Mouse (Mus musculus) adrenal gland, postnatal 25 days (tissue): ENCODE data around the gene Isg20l2. TPM values are rescaled to one million over a fixed set of nuclear protein-coding genes. Genes with fewer than 3 reads are reported as not detected.

Source experiments
- DNase-seq: peaks from one replicate; pipeline ENCODE4 v3.0.0; 2021; ENCODE audit warnings: mixed read lengths
- total RNA-seq: library from RNA; stranded (reverse); gene quantifications from 2 replicates; pipeline ENCODE4 v1.2.3, GENCODE M21; 2021

The Isg20l2 gene
- total RNA-seq, 1 experiment from 2014 or later, result 22.7 TPM

DNA sequence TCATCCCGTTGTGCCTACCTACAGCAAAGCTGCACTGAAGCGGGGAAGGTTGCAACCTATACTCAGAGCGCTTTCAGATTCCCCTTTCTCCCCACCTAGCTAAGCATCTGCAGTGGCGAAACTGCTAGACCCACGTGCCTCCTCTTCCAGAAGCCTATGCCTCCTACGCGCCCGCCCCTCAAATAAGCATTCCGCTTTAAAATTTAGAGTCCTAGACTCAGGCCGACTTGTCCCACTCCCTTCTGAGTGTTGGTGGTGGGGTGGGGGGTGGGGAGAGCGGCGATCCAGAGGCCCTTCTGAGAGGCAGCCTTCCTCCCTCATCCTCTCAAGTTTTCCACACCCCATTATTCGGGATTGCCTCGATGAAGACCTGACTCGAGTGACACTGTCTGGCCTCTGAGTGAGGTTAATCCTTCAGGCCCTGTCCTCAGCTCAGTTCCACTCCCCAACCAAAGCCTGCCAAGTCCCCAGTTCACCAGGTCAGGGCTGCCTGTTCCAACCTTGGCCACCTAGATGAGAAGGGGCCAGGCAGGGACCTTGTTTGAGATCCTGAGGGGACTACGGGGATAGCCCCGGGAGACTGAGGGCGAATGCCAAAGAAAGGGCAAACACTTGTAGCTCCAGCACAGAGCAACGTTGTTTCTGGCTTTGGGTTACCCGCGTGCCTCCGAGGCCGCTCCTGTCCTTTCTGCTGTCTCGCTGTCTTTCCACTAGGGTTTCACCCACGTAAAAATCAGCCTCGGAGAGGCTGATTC, 17.1 kb downstream of the Isg20l2 start:
- no peak for DNase-seq

DNA sequence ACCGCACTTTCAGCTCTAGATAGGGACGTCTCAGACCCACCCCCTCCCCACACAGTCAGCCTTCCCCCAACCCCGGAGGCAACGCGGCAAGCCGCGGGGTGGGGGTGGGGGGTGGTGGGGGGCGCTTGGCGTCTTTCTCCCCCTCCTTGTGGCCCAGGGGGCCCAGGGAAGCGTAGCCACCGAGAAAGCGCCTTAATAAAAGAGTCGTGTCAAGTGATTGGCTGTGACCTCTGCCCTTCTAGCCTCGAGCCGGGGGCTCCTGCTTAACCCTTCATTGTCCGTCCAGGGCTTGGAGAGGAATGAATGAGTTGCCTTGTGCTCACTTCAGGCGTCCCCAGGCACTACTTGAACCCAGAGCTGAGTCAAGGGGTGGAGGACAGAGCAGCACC, 17.7 kb downstream of the Isg20l2 start:
- no peak for DNase-seq

DNA sequence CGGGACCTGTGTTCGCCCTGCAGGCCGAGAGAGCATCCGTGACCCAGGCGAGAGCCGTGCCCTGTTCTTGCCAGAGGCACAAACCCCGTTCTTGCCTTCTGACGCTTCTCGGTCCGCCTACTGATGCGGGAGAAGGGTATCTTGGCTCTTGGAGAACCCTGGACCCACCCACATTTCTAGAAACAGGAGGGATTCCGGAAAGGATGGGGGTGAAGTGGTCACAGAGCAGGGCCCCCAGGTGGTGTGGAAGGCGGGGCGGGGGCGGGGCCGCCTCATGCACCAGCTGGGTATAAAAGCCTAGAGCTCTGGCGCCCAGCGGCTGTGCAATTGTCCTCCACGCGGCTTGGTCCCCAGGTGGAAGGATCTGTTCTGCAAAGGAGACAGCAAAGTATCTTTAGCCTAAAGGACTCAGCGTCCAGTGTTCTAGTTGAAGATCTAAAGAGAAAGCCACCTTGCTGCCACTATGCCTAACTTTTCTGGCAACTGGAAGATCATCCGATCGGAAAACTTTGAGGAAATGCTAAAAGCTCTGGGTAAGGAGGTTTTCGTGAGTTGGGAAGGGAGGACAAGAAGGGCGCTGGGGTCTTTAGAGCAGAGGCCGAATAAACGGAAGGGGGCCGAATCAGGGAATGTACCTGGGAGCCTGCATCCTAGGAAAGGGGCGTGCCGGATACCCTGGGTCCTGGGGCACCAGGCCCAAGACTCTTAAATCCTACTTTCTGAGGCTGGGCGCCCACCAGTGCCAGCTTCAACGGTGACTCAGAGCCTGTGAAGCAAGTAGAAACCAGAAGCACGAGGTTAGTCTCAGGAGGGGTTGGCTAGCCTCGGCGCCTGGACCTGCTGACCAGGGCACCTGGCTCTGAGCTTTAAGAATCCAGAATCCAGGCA, 18.5 kb downstream of the Isg20l2 start, which contains the start of gene Crabp2:
Crabp2 (plus strand) TSS at position 289 of the 888 bp plus-strand sequence.
- DNase-seq, result no peak

DNA sequence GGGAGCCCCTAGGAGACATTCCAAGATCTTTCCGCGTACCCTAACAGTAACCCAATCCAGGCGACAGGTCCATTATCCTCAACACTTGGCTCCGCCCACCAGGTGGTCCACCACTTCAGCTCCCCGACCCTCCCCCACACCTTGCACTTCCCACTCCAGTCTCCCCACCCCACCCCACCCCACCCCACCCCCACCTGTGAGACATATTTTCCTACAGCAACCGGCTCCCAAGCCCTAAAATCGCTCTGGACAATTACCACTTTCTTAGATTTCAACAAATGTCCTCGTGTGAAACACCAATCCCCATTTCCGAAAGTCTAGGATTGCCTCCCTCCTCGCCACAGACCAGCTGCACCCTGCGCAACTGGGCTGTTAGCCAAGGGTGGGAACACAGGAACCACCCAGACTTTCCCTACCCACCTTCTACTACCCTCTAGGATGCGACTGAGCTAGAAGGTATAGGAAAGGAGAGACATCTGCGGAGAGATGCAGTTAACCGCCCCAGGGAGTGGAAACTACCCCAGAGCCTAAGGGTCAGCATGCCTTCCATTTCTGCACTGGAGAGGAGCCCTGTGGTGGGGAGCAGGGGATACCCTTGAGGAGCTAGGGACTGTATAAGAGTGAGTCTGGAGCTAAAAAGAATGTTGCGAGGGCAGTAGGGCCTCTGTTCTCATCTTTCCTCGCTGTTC, 19.3 kb downstream of the Isg20l2 start:
- no peak for DNase-seq

DNA sequence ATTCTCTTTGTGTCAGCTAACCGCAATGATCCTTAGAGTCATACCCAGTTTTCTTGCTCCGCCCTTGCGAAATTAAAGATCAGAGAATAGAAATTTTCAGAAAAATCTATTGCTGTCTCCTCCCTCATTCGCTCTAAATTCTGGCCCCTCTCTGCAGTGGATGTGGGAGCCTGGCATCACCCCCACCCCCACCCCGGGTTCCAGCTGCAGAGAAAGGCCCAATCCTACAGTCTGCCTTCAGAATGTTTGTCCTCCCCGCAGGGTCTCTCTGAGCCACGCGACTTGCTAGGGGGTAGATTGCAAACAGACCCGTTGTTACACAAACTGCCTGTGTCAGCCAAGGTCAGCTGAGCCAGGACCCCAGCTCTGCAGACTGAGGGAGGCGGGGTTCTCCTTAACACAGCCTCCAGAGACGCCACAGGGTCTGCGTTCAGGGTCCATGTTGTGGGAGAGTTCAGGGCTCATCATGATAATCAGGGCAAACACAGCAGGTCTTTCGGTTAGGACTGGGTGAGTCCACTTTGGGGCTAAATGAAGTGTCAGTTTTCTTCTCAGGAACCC, 19.9 kb downstream of the Isg20l2 start:
- DNase-seq, result no peak

DNA sequence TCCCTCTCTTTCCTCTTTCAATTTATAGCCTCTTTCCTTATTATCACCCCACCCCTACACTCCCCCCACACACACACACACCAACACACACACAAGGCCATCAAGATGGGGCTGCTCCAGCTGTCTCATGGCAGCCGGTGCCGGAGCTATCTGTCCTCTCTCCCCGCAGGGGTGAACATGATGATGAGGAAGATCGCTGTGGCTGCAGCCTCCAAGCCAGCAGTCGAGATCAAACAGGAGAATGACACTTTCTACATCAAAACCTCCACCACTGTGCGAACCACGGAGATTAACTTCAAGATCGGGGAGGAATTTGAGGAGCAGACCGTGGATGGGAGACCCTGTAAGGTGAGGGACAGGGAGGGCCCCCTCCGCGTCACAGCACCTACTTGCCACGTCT, 21.8 kb downstream of the Isg20l2 start:
- DNase-seq, result no peak

DNA sequence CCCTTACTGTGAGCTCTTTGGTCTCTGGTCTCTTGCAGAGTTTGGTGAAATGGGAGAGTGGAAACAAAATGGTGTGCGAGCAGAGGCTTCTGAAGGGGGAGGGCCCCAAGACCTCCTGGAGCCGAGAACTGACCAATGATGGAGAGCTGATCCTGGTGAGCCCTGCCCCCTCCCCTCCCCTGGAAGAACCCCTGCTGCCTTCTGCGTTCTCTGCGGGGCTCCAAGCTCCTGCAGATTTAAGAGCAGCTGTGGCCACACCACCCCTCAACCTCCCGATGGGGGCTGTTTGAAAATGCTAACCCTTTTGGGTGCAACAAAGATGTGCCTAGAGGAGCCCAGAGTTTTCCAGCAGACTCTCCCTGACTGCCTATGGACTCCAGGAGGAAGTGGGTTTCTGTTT, 22.3 kb downstream of the Isg20l2 start:
- no peak for DNase-seq

DNA sequence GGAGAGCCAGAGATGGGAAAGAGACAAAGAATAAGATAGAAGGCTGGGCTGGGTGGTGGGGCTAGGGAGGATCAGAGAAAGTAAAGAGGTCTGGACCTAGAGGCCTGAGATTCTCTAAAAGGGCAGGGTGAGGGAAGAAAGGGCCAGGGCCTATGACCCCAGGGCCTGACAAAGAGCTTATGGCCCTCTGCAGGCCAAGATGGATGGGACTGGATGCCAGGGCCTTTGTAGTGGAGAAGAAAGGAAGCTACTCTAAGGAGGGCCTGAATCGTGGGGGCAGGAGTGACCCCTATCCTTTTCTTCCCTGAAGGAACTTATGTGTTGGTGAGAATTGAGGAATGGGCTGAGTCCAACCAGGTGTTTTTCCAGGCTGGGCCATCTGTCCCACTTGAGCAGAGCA, 27.9 kb downstream of the Isg20l2 start:
- no peak for DNase-seq

DNA sequence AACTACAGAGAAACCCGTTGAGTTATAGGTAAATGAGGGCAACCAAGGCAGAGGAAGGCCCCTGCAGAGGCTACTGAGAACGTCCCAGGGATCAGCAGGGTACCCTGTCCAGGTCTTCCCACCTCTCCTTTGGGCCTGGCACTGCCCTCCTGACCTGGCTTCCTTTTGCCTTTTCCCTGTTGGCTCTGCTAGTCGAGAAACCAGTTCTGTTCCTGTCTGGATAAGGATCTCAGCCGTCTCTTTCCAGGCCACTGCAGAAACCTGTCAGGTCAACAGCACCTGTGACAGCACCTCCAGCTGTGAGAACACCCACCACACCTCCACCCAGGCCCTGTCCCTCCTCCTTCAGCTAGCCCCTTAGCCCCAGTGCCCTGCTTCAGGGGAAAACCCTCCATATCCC, 28.4 kb downstream of the Isg20l2 start:
- no peak for DNase-seq

DNA sequence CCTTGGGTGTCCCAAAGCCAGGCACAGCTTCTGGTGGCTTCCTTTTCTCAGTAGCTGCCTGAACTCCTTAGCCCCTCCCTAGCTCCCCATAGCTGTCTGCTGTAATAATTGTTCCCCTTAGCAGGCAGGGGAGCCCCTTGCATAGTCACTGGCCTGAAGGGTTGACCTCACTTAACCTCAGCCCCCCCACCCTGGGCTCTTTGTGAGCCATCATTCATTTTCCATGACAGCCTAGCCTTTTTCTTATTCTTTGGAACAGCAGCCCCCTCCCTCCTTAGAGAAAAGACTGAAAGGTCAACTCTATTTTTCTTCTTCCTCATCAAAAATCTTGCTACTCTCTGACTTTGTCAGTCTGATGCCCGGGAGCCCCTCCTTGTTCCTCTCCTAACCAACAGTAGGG, 28.9 kb downstream of the Isg20l2 start:
- DNase-seq, result no peak

DNA sequence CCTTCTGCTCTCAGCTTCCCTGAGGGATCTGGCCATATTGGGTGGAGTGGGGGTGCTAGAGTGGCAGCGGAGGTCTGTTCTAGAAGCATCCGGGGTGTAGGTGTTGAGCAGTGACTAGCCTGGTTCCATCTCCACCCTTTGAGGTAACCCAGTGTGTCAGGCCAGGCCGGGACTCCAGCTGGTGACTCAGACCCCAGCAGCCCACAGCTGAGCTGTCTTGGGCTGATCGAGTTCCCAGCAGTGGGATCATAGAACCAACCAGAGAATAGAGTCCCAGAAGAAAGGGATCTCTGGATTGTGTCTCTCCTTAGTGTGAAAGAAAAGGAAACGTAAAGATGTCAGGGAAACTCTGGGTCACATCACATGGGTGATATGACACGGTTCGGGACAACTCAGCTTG, 29.3 kb downstream of the Isg20l2 start:
- no peak for DNase-seq

DNA sequence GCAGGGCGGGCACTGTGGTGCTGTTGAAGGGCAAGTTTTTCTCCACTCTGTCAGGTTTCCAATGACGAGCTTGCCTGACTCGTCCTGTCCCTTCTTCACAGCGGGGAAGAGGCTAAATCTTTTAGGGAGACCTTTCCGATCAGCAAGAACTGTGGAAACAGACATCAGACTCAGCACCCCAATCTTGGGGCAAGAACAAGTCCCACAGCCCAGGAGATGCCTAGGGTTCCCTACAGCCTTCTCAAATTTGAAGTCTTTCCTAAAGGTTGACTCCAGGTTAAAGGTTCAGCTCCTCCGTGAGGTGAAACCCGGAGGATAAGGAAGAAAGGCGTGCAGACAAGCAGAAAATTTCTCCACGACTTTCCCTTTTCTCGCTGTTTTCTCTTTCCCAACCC, 30.1 kb downstream of the Isg20l2 start:
- DNase-seq, result no peak

DNA sequence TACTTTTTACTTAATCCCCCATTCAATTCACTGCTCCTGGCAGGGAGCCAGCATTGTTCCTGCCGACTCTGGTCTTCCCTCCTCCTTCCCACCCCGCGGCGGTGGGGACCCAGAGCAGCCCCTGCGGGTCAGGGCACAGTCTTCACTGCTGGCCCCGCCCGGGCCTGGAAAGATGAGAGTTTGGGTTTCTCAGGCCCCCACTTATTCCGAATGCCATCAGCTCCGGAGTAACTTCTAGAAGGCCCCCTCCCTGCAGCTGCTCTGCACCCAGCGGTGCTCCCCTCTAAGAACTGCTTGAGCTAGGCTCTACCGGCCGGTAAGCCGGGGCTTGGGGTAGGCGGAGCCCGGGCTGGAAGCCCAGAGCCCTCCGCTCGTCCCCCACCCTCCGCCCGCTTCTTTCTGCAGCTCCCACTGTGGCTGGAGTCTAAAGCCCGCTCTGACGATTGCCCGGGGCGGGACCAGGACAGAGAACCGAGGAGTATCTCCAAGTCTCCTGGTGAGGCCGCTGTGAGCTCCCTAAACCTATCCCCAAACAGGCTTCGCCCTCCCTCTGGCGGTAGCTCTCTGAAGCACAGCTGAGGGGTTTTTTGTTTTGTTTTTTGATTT, 30.6 kb downstream of the Isg20l2 start:
- peak; percentile 84 for DNase-seq

DNA sequence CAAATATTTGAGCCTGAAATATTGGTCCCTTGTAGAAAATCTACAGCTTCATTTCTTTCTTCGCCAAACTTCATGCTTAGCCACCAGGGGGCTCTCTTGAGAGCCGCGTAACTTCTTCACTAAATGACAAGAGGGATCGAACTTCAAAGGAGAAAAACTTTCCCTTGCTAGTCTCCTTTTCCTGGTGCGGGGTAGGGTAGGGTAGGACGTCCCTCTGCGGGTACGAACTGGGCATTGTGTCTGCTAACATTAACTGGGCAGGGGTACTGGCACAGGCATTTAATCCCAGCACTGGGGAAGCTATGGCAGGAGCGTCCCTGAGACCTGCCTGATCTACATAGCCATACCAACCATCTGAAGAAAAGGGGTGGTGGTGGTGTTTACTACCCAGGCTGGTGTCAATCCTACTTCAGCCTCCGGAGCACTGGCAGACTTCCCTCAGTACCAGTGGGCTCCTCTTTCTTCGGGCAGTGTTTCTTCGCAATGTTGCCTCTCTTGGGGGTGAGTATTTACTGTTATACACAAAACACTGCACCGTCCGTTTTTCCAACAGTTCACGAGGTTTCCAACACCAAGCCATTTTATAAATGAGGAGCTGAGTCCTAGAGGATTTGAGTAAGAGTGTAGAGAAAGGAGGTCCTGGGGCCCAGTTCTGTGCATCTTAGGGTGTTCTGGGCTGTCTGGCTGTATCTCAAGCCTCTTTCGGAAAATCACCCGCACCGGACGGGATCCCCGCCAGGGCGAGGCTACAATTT, 40.2 kb downstream of the Isg20l2 start:
- peak; percentile 35 for DNase-seq

DNA sequence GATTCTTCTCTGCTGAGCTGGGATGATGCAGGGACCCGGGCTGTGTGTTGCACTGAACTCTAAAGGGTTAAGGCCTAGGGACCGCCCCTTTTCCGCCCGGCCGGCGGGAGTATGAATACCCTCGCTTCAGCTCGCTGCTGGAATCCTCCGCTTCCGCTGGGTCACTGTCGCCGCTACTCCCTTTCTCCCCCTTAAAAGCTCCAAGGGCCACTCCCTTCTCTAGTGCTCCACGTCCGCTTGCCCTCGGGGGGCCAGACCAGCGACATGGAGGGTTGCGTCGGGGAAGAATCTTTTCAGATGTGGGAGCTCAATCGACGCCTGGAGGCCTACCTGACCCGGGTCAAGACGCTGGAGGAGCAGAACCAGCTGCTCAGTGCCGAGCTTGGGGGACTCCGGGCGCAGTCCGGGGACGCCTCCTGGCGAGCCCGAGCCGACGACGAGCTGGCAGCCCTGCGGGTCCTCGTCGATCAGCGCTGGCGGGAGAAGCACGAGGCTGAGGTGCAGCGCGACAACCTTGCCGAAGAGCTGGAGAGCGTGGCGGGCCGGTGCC, 40.9 kb downstream of the Isg20l2 start, which contains the start of gene Nes:
Nes (plus strand) TSS at position 140 of the 550 bp plus-strand sequence.
- peak; percentile 55 for DNase-seq

DNA sequence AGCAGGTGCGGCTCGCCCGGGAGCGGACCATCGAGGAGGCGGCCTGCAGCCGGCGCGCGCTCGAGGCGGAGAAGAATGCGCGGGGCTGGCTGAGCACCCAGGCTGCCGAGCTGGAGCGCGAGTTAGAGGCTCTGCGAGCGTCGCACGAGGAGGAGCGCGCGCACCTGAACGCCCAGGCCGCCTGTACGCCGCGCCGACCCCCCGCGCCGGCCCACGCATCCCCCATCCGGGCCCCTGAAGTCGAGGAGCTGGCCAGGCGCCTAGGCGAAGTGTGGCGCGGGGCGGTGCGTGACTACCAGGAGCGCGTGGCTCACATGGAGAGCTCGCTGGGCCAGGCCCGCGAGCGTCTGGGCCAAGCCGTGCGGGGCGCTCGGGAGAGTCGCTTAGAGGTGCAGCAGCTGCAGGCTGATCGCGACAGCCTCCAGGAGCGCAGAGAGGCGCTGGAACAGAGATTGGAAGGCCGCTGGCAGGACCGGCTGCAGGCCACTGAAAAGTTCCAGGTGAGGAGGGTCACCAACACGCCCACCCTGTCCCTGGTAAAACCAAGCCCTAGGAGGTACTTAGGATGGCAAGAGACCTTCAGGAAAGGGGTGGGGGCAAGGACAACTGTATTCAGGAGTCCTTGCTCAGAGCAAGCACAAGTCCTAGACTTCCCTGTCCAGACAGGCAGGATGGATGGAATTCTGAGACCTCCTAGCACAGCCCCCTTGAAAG, 41.5 kb downstream of the Isg20l2 start:
- DNase-seq, result no peak

DNA sequence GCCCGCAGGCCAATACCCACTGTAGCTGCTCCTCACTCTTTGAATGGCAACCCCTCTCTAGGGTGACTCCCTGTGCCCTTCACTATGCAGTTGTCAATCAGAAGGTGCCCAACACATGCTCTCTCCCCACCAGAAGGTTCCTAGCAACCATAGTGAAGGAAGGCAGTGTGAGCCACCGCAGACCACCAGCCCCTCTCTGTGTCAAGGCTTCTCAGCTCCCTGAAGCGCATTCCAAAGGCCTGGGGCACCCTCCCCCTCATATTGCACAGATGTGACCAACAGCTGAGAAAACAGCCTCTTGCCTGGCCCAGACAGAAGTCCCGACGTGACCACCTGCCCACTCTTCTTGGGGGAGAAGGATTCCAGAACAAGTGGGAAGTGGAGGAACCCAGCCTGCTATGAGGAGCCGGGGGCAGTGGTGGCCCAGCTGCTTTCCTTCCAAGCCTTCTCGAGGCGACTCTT, 42.1 kb downstream of the Isg20l2 start:
- no peak for DNase-seq

DNA sequence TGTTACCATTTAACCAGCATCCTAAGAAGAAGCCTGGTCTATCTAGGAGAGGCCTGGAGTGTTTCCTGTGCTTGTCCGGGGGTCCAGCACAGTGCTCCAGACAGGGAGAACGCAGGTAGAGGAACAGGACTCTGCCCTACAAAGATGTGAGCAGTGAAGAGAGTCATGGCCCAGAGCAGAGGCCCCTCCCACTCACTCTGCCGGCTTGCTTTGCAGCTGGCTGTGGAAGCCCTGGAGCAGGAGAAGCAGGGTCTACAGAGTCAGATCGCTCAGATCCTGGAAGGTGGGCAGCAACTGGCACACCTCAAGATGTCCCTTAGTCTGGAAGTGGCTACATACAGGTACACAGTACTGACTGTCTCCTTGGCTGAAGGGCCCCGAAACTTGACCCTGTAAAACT, 42.7 kb downstream of the Isg20l2 start:
- DNase-seq, result no peak

DNA sequence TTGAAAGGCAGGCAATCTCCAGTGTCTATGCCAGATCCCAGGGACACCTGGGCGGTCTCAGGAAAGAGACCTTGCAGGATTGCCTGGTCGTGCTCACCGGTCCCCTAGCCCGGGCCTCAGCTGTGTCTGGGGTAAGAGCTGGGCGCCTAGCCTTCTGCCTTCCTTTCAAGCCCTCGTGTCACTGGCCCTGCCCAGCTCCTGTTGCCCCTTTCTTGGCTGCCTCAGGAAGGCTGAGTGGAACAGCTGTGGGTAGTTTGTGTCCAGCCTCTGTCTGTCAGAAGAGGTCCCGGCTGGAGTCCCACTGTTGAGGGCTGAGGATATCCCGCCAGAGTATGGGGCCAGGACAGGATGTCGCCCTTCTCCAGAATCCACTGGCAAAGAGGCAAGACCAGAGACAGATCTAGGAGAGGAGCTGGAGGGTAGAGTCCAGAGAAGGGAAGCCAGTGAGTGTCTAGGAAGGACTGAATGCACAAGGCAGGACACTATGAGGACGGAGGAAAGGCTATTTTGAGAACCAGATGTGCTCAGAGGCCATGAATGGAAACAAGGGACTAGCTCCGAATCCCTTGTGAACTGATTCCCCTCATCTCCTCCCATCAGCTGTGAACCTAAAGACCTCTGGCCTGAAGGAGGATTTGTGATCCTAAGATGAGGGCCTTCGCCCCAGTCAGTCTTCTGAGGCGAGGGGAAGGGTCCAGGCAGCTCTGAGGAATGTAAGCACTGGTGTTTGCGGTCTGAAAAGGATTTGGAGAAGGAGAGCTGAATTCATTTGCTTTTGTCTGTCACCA, 43.7 kb downstream of the Isg20l2 start:
- no peak for DNase-seq
